Mouse (Mus musculus) left cerebral cortex, adult 2 months (tissue): ENCODE measurements around the gene Mkrn1. TPM values are rescaled to one million over a fixed set of nuclear protein-coding genes. Genes with fewer than 3 reads are reported as not detected.
"Not testable (repeated sequence)": the region's sequence is repeated elsewhere in the genome, so short reads cannot be mapped to it uniquely, and the experiment has no call there.

Experiments used
- DNase-seq, 2 experiments: peaks; one replicate each; pipeline ENCODE4 v3.0.0; 2021 to 2022; ENCODE audit warnings: low spot score in 2 of 2, mixed read lengths in 1 of 2; ENCODE audit errors: extremely low spot score in 1 of 2
- H3K27ac ChIP-seq: fragments of 200-600 bp; 2 replicates; pipeline ENCODE4 v1.8.1; 2022
- H3K4me3 ChIP-seq: fragments of 200-600 bp; 2 replicates; pipeline ENCODE4 v1.8.1; 2022
- CTCF ChIP-seq: fragments of 200-600 bp; IDR thresholded peaks from 2 replicates; pipeline ENCODE4 v1.8.1; 2022; ENCODE audit warnings: antibody characterized with exemption, mild to moderate bottlenecking, moderate library complexity
- intact Hi-C: fragments of 180-260 bp; cut with DNase I; formaldehyde crosslinking; loops from one replicate; pipeline ENCODE4 v1.15.1; 2025
- total RNA-seq, 2 experiments: library from RNA; stranded (reverse); gene quantifications; 2 replicates each; pipeline ENCODE4 v1.2.3; 2021

Gene Mkrn1
- total RNA-seq, 2 experiments from 2014 or later = 132 to 136 TPM

DNA sequence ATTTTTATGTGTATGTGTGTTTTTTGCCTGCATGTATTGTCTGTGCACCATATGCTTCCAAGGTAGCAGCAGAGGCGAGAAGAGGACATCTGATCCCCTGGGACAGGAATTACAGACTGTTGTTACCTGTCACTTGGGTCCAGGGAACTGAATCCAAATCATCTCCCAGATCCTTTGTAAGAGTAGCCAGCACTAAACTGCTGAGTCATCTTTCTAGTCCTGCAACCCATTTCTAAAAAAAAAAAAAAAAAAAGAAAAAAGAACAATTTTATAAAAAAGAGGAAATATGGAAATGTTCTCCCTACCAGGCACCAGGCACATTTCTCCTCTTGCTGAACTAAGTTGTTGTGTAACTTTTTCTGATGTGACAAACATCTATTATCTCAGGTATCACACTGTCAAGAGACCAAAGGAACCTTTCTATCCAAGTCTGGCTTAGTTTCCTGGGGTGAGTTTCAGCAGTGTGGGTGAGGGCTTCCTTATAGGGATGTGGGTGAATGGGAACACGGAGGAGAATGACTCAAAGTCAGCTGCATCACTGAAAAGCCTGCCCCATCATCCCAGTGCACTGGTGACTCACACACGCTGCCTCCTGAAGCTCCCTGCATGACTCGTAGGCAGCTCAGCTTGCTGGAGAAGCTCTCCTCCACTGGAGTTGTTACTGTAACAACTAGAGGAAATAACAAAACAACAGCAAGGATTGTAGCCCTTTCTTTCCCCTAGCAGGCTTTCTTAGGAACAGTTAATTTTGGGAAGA lies 27.3 kb upstream of the Mkrn1 start:
- DNase-seq = peak; percentile 32 to 61
- intact Hi-C loops = no loop called here
- Histone ChIP-seq H3K27ac (peak overlapping the region; percentile 53; the same call in 1 of the 2 replicates), H3K4me3 (no peak overlapping the region)
- TF ChIP-seq CTCF = no peak

DNA sequence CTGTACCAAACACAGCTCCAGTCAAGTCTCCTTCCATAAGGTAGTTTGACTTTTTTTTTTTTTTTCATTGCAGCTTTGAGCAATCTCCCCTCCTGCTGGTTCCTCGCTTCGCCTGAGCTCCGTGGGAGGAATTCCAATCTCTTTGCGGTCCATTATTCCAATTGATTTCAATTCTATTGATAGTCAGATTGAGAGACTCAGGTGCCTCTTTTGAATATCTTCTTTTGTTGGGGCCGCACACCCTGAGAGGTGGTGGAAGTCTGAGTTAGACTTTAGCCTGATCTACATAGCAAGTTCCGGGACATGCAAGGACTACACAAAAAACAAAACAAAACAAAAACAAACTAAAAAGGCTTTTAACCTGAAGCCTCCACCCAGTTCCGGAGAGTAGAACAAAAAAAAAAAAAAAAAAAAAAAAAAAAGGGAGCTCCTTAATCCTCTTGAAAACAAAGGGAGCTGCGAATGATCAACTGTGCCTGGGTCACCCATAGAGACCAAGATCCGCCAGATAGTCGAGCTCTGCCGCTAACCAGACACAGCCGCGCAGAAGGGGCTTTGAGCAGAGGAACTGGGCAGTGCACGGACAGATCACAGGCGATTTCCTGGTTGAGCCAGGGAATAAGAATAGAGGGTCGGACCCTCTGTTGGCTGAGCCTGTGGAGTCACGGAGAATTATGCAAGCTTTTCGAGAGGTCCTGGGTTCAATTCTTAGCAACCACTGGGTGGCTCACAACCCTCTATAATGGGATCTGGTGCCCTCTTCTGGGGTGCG lies 25.7 kb upstream of the Mkrn1 start:
- TF ChIP-seq CTCF = no peak; the same call in 1 of the 2 replicates
- no peak for DNase-seq
- H3K27ac ChIP-seq = no peak overlapping the region
- intact Hi-C loops = no loop called here
- H3K4me3 ChIP-seq = no peak overlapping the region

DNA sequence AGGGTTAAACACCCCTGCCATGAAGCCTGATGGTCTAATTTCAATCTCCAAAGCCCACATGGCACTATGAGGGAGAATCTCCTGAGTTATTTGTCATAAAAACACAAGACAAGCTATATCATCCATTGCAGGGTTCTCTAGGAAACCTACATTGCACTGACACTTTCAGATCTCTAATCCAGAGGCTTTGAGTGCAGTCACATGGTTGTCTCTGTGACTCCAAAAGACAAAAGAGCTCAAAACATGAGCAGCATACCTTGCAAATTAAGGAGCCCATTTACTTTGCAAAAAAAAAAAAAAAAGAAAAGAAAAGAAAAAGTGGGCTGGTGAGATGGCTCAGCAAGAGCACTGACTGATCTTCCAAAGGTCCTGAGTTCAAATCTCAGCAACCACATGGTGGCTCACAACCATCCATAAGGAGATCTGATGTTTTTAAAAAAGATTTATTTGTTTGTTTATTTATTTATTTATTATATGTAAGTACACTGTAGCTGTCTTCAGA lies 22.6 kb upstream of the Mkrn1 start:
- H3K4me3 ChIP-seq = no peak overlapping the region
- no peak overlapping the region for H3K27ac ChIP-seq
- no peak for DNase-seq
- TF ChIP-seq CTCF = no peak
- intact Hi-C loops = no loop called here

DNA sequence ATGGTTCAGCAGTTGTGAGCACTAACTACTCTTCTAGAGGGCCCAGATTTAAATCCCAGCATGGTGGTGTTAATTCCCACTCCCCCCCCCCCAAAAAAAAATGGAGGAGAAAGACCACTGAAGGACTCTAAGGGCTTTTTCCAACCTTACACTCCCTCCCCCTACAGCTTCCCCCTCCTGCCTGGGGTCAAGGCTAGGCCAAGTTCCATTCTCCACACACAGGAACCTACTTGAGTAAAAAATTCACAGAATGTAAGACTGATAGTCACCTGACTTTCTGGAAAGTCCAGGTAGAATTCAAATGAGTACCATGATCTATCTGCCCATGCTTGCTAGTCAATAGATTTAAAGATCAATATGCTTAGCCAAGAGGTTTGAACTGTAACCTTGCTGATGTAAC lies 19.9 kb upstream of the Mkrn1 start:
- no peak for TF ChIP-seq CTCF
- no peak for DNase-seq
- Histone ChIP-seq H3K4me3 (no peak overlapping the region), H3K27ac (no peak overlapping the region)
- intact Hi-C loops = no loop called here

DNA sequence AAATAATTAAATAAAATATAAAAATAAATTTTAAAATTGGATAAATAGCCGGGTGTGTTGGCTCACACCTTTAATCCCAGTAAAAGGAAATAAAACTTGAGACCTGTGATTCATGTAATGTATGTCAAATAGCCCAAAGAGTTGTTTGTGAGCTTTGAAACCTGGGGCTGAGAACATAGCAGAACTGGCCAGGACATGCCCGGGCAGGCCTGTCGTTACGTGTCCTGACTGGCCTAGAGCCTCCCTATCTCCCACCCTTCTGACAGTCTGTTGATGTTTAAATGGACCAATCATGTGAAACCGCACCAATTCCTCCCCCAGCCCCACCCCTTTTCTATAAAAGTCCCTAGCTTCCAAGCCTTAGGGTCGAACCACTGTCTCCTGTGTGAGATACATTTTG lies 17.3 kb upstream of the Mkrn1 start:
- H3K27ac ChIP-seq, intact Hi-C loops, H3K4me3 ChIP-seq, DNase-seq: not testable (repeated sequence)

DNA sequence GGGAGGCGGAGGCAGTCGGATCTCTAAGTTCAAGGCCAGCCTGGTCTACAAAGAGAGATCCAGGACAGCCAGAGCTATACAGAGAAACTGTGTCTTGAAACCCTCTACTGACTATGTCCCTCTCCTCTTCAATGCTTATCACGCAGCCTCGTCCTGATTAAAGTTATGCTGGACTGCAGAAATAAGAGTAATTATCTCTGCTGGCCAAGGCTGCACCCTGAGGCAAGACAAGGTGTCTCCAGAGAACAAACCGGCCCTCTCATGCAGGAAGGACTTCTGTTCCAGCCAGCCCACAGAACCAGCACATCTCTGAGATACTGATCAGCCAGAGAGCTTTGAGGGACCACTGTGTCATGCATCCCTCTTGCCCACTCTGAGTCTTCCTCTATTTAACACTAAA lies 15.6 kb upstream of the Mkrn1 start:
- intact Hi-C loops = no loop called here
- Histone ChIP-seq H3K4me3 (no peak overlapping the region), H3K27ac (no peak overlapping the region)
- no peak for DNase-seq
- TF ChIP-seq CTCF = no peak

DNA sequence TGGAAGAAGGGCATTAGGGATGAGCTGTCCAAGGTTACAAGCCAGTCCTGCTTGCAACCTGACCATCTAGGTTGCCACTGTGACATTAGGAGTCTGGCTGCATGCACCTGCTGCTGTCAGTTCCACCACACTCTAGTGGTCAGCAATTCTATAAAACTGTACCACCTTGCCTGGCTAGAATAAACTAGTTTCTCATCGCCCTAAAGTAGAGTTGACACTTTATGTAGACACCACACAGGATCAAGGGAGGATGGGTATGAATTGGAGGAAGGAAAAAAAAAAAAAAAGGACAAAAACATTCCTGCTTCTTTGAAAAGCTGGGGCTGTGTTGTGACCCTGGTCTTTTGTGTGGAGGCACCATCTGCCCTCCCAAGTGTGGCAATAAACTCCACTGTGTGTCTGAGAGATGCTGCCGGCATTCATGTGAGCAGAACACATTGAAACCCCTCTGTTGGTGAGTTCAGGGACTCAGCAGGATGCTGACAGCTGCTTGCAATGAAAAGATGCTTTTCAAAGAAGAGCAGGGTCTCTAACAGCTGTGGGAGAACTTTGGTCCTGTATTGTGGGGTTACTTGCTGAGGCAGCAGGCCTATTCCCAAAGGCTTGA lies 14.7 kb upstream of the Mkrn1 start:
- intact Hi-C loops = no loop called here
- no peak overlapping the region for H3K27ac ChIP-seq
- no peak for TF ChIP-seq CTCF

DNA sequence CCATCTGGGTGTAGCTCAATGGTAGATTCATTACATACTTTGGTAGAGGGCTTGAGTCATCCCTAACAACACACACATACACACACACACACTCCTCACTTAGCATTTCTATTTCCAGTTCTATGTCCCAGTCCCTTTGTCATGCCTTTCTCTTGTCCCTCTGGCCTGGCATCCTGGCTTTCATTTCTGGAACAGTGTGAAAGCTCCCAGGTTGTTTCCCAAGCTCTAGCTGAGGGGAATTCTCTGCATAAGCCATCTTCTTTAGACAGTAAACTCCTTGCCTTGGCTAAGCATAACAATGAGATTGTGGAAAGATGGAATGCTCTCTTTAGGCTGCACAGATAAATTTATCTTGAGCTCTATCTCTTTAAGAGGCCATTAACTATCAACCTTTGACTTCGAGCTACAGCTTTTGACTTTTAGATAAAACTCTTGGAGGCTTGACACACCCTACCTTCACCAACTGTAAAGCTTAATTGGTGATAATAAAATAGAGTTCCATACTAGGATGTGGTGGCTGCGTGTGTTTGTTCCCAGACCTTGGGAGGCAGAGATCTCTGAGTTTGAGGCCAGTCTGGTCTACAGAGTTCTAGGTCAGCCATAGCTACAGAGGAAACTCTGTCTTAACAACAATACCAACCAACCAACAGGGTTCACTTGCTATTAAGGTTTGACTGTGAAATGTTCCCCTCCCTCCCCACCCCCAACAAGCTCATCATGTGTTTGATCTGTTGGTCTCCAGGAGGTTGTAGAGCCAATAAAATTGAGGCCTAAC lies 14.0 kb upstream of the Mkrn1 start:
- Histone ChIP-seq H3K27ac (no peak overlapping the region), H3K4me3 (no peak overlapping the region)
- intact Hi-C loops = no loop called here
- no peak for TF ChIP-seq CTCF
- no peak for DNase-seq

More for the DNA sequence above, 14.7 kb upstream of the Mkrn1 start:
- DNase-seq = no peak
- no peak overlapping the region for H3K4me3 ChIP-seq

DNA sequence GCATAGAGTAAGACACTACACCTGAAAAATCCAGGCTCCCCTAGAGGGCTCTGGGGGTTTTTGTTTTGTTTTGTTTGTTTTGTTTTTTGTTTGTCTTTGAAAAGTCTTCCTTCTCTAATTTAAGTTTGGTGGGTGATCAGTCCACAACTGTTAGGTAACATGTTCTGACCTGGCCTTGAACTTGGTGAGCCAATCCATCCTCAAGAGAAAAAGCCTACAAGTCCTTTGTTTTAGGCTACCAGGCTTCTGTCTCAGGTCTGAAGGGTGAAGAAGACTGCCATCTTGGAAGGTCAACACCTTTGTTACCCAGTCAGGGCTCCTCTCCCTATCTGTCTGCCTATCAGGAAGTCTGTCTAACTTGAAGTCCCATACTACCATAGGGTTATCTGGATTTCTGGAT lies 13.4 kb upstream of the Mkrn1 start:
- no peak overlapping the region for H3K27ac ChIP-seq
- DNase-seq = no peak
- intact Hi-C loops = no loop called here
- no peak for TF ChIP-seq CTCF
- no peak overlapping the region for H3K4me3 ChIP-seq

DNA sequence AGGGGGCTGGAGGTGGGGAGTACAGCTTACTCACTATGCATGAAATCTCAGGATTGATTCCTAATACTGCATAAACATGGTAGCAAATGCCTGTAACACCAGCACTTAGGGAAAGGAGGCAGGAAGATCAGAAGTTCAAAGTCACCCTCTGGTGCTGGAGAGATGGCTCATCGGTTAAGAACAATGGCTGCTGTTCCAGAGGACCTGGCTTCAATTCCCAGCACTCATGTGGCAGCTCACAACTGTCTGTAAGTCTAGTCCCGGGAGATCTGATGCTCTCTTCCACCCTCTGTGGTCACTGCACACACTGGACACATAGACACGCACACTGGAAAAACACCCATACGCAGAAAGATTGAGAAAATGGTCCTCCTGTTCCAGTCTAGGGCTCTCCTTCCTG lies 12.9 kb upstream of the Mkrn1 start:
- intact Hi-C loops = no loop called here
- TF ChIP-seq CTCF = no peak

DNA sequence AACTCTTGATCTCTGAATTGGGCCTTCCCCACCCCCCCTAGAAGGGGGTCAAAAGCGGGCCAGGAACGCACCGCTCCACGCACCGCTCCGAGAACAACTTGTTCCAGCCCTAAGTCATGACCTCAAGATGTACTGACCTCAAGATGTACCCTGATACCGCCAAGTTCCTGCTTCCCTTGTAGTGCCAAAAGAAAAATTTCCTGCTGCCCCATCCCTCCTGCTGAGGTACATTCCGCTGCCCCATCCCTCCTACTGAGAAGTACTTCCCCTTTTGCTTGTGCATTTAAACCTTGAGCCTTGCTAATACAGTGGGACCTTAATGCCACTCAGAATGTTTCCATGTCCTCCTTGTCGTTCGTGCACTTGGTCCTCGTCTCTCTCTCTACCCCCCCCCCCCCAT lies 10.5 kb upstream of the Mkrn1 start:
- H3K27ac ChIP-seq = no peak overlapping the region
- H3K4me3 ChIP-seq = no peak overlapping the region
- no peak for DNase-seq
- intact Hi-C loops = no loop called here
- no peak for TF ChIP-seq CTCF

More for the DNA sequence above, 12.9 kb upstream of the Mkrn1 start:
- Histone ChIP-seq H3K4me3 (no peak overlapping the region), H3K27ac (no peak overlapping the region)
- no peak for DNase-seq
